Mouse (Mus musculus) heart, embryonic 15.5 days (tissue): ENCODE data around the gene Lrrfip1. TPM values are rescaled to one million over a fixed set of nuclear protein-coding genes. Genes with fewer than 3 reads are reported as not detected.

Experiments
- ATAC-seq: fragments of 200-750 bp; cut with Nextera tagmentation; replicated peaks from 2 replicates; pipeline ENCODE4 v1.8.0; 2017; ENCODE audit warnings: low read depth, moderate TSS enrichment; ENCODE audit not compliant: insufficient number of reproducible peaks, insufficient read depth, low FRiP score
- H3K27ac ChIP-seq: fragments of 300-500 bp; sonication (generic); 2 replicates; pipeline ENCODE4 v1.5.1; 2015; ENCODE audit warnings: mild to moderate bottlenecking, inconsistent platforms
- H3K27me3 ChIP-seq: fragments of 300-500 bp; sonication (generic); 2 replicates; pipeline ENCODE4 v1.6.1; 2015; ENCODE audit warnings: inconsistent platforms
- H3K36me3 ChIP-seq: fragments of 300-500 bp; sonication (generic); 2 replicates; pipeline ENCODE4 v1.6.1; 2015; ENCODE audit warnings: mild to moderate bottlenecking, inconsistent platforms
- H3K4me1 ChIP-seq: fragments of 300-500 bp; sonication (generic); replicated peaks from 2 replicates; pipeline ENCODE4 v1.6.1; 2015; ENCODE audit warnings: inconsistent platforms
- H3K4me2 ChIP-seq: fragments of 300-500 bp; sonication (generic); 2 replicates; pipeline ENCODE4 v1.6.1; 2015; ENCODE audit warnings: inconsistent platforms, mild to moderate bottlenecking, moderate library complexity
- H3K4me3 ChIP-seq: fragments of 300-500 bp; sonication (generic); 2 replicates; pipeline ENCODE4 v1.5.1; 2015; ENCODE audit warnings: mild to moderate bottlenecking, inconsistent platforms
- H3K9ac ChIP-seq: fragments of 300-500 bp; sonication (generic); 2 replicates; pipeline ENCODE4 v1.6.1; 2015; ENCODE audit warnings: mild to moderate bottlenecking, inconsistent platforms
- H3K9me3 ChIP-seq: fragments of 300-500 bp; sonication (generic); replicated peaks from 2 replicates; pipeline ENCODE4 v1.6.1; 2016; ENCODE audit warnings: inconsistent platforms
- WGBS: fragments of 180-500 bp; shearing (Covaris S2); methylation state at CpG from one replicate; pipeline ENCODE4 v1.1.7; 2015; ENCODE audit warnings: mixed read lengths; 5-methylcytosine and 5-hydroxymethylcytosine counted together
- polyA plus RNA-seq: library from polyadenylated mRNA; unstranded; fragments of >200 nt; fragmentation: Nextera tagmentation; extraction: Ambion mirVana; gene quantifications from 2 replicates; pipeline ENCODE4 v1.2.1, GENCODE M21; 2015

Gene Lrrfip1
- polyA plus RNA-seq, 1 experiment from 2014 or later: 149 TPM

- no peak overlapping the region for H3K4me3 ChIP-seq
- ATAC-seq: no peak
- H3K27me3 ChIP-seq: no peaks in the 10 kb centered on the region
- no peaks in the 10 kb centered on the region for H3K9me3 ChIP-seq
- H3K27ac ChIP-seq: no peak overlapping the region
- no peak overlapping the region for H3K9ac ChIP-seq
- 85% methylated on average over 2 of the region's 2 CpGs for WGBS
- peaks cover 53% of the 10 kb centered on the region for H3K4me1 ChIP-seq
- peaks cover 5% of the 10 kb centered on the region; the same call in 1 of the 2 replicates for H3K36me3 ChIP-seq
- no peak overlapping the region for H3K4me2 ChIP-seq
These were observed 28.4 kb downstream of the Lrrfip1 start for GRCm38 (mm10) chr1:91026945-91027344.

DNA sequence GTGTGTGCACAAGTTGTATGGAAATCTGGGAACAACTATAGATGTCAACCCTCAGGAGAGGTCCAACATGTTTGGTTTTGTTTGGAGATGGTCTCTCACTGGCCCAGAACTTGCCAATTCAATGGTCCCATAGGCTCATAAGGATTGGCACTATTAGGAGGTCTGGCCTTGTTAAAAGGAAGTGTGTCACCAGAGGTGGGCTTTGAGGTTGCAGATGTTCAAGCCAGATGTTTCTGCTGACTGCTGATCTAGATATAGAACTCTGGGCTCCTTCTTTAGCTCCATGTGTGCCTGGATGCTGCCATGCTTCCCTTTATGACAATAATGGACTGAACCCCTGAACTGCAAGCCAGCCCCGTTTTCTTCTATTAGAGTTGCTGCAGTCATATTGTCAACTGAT is 31.8 kb downstream of the Lrrfip1 start:
- Histone ChIP-seq H3K4me3 (no peak overlapping the region), H3K27me3 (no peaks in the 10 kb centered on the region), H3K27ac (peak overlapping the region; percentile 86), H3K9ac (no peak overlapping the region), H3K4me2 (no peak overlapping the region), H3K36me3 (peaks cover 5% of the 10 kb centered on the region; the same call in 1 of the 2 replicates), H3K4me1 (peaks cover 47% of the 10 kb centered on the region), H3K9me3 (no peaks in the 10 kb centered on the region)
- 91% methylated on average over 1 of the region's 1 CpGs for WGBS
- ATAC-seq: no peak

DNA sequence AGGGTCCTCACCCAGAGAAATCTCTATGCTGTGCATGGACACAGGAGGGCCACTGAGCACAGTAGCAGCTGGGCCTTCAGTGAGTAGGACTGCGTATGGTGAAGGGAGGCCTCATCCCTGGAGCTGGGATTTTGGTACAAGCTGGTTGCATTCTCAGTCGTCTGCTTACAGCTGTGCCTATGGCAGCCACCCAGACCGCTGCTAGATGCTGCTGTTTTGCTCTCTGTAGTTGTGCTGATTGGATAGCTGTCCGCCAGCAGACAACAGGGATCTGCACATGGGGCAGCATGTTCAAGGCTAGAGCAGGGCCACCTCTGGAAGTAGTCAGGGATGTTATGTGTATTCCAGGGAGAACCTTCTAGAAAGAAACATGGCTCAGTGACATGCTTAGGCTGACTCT is 33.0 kb downstream of the Lrrfip1 start:
- Histone ChIP-seq H3K4me1 (peaks cover 55% of the 10 kb centered on the region), H3K4me3 (no peak overlapping the region), H3K9me3 (no peaks in the 10 kb centered on the region), H3K36me3 (no peaks in the 10 kb centered on the region), H3K27me3 (no peaks in the 10 kb centered on the region), H3K4me2 (no peak overlapping the region), H3K27ac (peak overlapping the region; percentile 86), H3K9ac (0 out of 2 replicates have a peak overlapping the region, but pooled peaks have one; percentile 26)
- WGBS: 60% methylated on average over 4 of the region's 4 CpGs
- no peak for ATAC-seq

DNA sequence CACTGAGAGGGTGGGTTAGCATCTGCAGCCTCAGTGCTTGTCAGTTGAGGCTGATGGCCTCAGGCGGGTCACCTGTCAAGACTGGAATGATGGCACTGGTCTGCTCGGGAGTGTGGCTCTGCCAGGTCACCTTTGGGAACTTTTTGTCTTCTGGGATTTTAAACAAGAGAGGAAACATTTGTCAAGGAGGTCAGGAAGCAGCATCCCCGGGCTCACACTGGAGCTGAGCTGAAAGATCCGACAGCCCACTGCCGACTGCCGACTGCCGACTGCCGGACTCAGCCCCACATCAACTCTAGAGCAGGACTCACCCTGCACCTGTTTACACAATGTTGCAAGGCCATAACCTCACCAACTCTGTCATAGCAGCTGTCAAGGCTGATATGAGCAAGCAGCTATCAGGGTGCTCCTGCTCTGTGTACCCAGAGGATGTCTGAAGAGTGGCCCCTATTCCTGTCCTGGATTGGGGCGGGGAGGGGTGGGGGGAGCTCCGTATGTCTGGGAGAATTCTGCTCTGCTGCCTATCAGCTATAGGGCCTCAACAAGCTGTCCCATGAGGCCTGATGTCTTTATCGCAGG is 33.9 kb downstream of the Lrrfip1 start:
- Histone ChIP-seq H3K9ac (peak overlapping the region; percentile 32; the same call in 1 of the 2 replicates), H3K4me1 (peaks cover 57% of the 10 kb centered on the region), H3K27ac (peak overlapping the region; percentile 86), H3K9me3 (no peaks in the 10 kb centered on the region), H3K4me2 (peak overlapping the region; percentile 17; the same call in 1 of the 2 replicates), H3K4me3 (no peak overlapping the region), H3K36me3 (no peaks in the 10 kb centered on the region), H3K27me3 (no peaks in the 10 kb centered on the region)
- 19% methylated on average over 11 of the region's 11 CpGs for WGBS
- ATAC-seq: peak; percentile 84

DNA sequence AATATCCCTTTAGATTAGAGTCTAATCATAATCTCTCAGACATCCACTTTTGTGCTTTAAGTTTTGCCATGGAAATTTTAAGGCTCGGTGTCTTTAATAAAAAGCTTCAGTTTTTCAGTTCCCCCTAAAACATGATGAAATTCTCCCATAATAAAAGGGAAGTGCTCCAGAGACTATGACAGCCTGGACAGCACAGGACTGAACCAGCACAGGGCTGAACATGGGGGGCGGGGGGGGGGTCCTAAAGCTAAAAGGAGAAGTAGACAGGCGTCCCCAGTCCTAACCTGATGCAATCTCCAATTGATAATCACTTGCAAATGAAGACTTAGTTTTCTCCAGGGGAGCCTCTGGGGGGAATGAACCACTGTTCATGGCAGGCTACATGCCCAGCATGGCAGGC is 36.0 kb downstream of the Lrrfip1 start:
- 0 out of 2 replicates have a peak overlapping the region, but pooled peaks have one; percentile 86 for H3K27ac ChIP-seq
- H3K9me3 ChIP-seq: no peaks in the 10 kb centered on the region
- ATAC-seq: no peak
- H3K4me2 ChIP-seq: no peak overlapping the region
- H3K36me3 ChIP-seq: no peaks in the 10 kb centered on the region
- WGBS: 70% methylated on average over 3 of the region's 3 CpGs
- no peak overlapping the region for H3K4me3 ChIP-seq
- peaks cover 75% of the 10 kb centered on the region for H3K4me1 ChIP-seq
- H3K27me3 ChIP-seq: no peaks in the 10 kb centered on the region
- no peak overlapping the region for H3K9ac ChIP-seq

DNA sequence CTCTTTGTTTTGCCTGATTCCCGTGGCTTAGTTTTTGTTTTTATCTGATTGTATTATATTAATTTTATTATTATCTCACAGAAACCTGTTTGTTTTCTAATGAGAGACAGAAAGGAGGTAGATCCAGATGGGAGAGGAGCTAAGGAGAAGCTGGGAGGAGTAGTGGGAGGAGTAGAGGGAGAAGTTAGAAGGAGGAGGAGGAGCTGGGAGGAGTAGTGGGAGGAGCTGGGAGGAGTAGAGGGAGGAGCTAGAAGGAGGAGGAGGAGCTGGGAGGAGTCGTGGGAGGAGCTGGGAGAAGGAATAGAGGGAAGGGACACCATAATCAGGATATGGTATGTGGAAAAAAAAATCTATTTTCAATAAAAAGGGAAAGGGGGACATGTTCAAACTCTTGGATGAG is 36.7 kb downstream of the Lrrfip1 start:
- Histone ChIP-seq H3K4me1 (peaks cover 76% of the 10 kb centered on the region), H3K27ac (peak overlapping the region; percentile 48), H3K9ac (no peak overlapping the region), H3K4me2 (no peak overlapping the region), H3K27me3 (no peaks in the 10 kb centered on the region), H3K4me3 (no peak overlapping the region), H3K9me3 (no peaks in the 10 kb centered on the region), H3K36me3 (no peaks in the 10 kb centered on the region)
- WGBS: 71% methylated on average over 2 of the region's 2 CpGs
- no peak for ATAC-seq

- ATAC-seq: no peak
- Histone ChIP-seq H3K4me2 (no peak overlapping the region), H3K36me3 (no peaks in the 10 kb centered on the region), H3K9ac (no peak overlapping the region), H3K27me3 (no peaks in the 10 kb centered on the region), H3K9me3 (no peaks in the 10 kb centered on the region), H3K27ac (peak overlapping the region; percentile 81), H3K4me1 (peaks cover 77% of the 10 kb centered on the region), H3K4me3 (no peak overlapping the region)
- 68% methylated on average over 4 of the region's 4 CpGs for WGBS
These were observed 38.7 kb downstream of the Lrrfip1 start for GRCm38 (mm10) chr1:91037213-91037612.

GRCm38 (mm10) chr1:91038010-91038409 is 39.5 kb downstream of the Lrrfip1 start:
- Histone ChIP-seq H3K36me3 (no peaks in the 10 kb centered on the region), H3K4me1 (peaks cover 76% of the 10 kb centered on the region), H3K4me2 (no peak overlapping the region), H3K4me3 (no peak overlapping the region), H3K9me3 (no peaks in the 10 kb centered on the region), H3K27me3 (no peaks in the 10 kb centered on the region), H3K27ac (peak overlapping the region; percentile 81), H3K9ac (no peak overlapping the region)
- 64% methylated on average over 6 of the region's 6 CpGs for WGBS
- no peak for ATAC-seq

- Histone ChIP-seq H3K9ac (no peak overlapping the region), H3K4me1 (peaks cover 77% of the 10 kb centered on the region), H3K36me3 (no peaks in the 10 kb centered on the region), H3K27ac (peak overlapping the region; percentile 81), H3K9me3 (no peaks in the 10 kb centered on the region), H3K4me3 (no peak overlapping the region), H3K4me2 (no peak overlapping the region), H3K27me3 (no peaks in the 10 kb centered on the region)
- no peak for ATAC-seq
- WGBS: 49% methylated on average over 6 of the region's 6 CpGs
These were observed 40.0 kb downstream of the Lrrfip1 start for GRCm38 (mm10) chr1:91038531-91038930.

- Histone ChIP-seq H3K36me3 (no peaks in the 10 kb centered on the region), H3K9me3 (no peaks in the 10 kb centered on the region), H3K9ac (no peak overlapping the region), H3K4me3 (no peak overlapping the region), H3K27ac (peak overlapping the region; percentile 81), H3K27me3 (no peaks in the 10 kb centered on the region), H3K4me1 (peaks cover 83% of the 10 kb centered on the region), H3K4me2 (no peak overlapping the region)
- 40% methylated on average over 5 of the region's 5 CpGs for WGBS
- ATAC-seq: no peak
These were observed 43.1 kb downstream of the Lrrfip1 start for GRCm38 (mm10) chr1:91041605-91042004.

GRCm38 (mm10) chr1:91043191-91043590 is 44.7 kb downstream of the Lrrfip1 start:
- peak overlapping the region; percentile 37; the same call in 1 of the 2 replicates for H3K9ac ChIP-seq
- H3K27me3 ChIP-seq: no peaks in the 10 kb centered on the region
- no peak overlapping the region for H3K4me3 ChIP-seq
- ATAC-seq: peak; percentile 38; the same call in 1 of the 2 replicates
- H3K4me1 ChIP-seq: peaks cover 86% of the 10 kb centered on the region
- no peaks in the 10 kb centered on the region for H3K9me3 ChIP-seq
- H3K27ac ChIP-seq: peak overlapping the region; percentile 81
- H3K4me2 ChIP-seq: no peak overlapping the region
- WGBS: 37% methylated on average over 5 of the region's 5 CpGs
- H3K36me3 ChIP-seq: no peaks in the 10 kb centered on the region

- Histone ChIP-seq H3K27me3 (no peaks in the 10 kb centered on the region), H3K4me2 (no peak overlapping the region), H3K36me3 (no peaks in the 10 kb centered on the region), H3K9ac (no peak overlapping the region), H3K27ac (peak overlapping the region; percentile 81), H3K4me3 (no peak overlapping the region), H3K9me3 (no peaks in the 10 kb centered on the region), H3K4me1 (peaks cover 84% of the 10 kb centered on the region)
- WGBS: 74% methylated on average over 10 of the region's 10 CpGs
- no peak for ATAC-seq
These were observed 45.6 kb downstream of the Lrrfip1 start for GRCm38 (mm10) chr1:91044176-91044575.
